12 mouse cellular contexts compared by ENCODE assay signal in genomic region chr2:35811801-35812560, GRCm38 (mm10).
DNase-seq lines count a peak whose midpoint lies in the region; ATAC-seq lines count a peak whose summit lies in the region.
"Had no signal": no experiment of that assay in that cellular context is flagged by ENCODE, and none has a peak within 500 bp of the region (broad histone marks: within the 10 kb centered on the region; RNA-seq: fewer than 3 reads in every experiment).

No protein-coding gene starts in this region.

- no peak overlapping the region for H3K27ac ChIP-seq in kidney, embryonic 15.5 days
- H3K27ac ChIP-seq: heart, adult 2 months; intestine, embryonic 15.5 days; limb, embryonic 13.5 days had no signal

- H3K4me1 ChIP-seq in kidney, embryonic 15.5 days = peaks cover 5% of the 10 kb centered on the region; the same call in 1 of the 2 replicates
- H3K4me1 ChIP-seq: intestine, embryonic 15.5 days; limb, embryonic 13.5 days had no signal

- no peak overlapping the region for H3K4me3 ChIP-seq in kidney, embryonic 15.5 days (replicated peaks)
- H3K4me3 ChIP-seq: heart, adult 2 months; intestine, embryonic 15.5 days; limb, embryonic 13.5 days had no signal

- WGBS in kidney, embryonic 15.5 days = 58% methylated on average over 14 of the region's 14 CpGs

- no peak overlapping the region for H3K9ac ChIP-seq in kidney, embryonic 15.5 days
- H3K9ac ChIP-seq: intestine, embryonic 15.5 days; limb, embryonic 13.5 days had no signal

- H3K4me2 ChIP-seq in kidney, embryonic 15.5 days = no peak overlapping the region
- H3K4me2 ChIP-seq: intestine, embryonic 15.5 days; limb, embryonic 13.5 days had no signal

- intact Hi-C loops in heart, postnatal 25 days (cut with DNase I) = no loop called here

- H3K9me3 ChIP-seq in kidney, embryonic 15.5 days (replicated peaks) = no peaks in the 10 kb centered on the region
- H3K9me3 ChIP-seq: G1E; intestine, embryonic 15.5 days; limb, embryonic 13.5 days had no signal

- H3K27me3 ChIP-seq in kidney, embryonic 15.5 days = no peaks in the 10 kb centered on the region
- H3K27me3 ChIP-seq: intestine, embryonic 15.5 days had no signal

- no peaks in the 10 kb centered on the region for H3K36me3 ChIP-seq in kidney, embryonic 15.5 days
- H3K36me3 ChIP-seq: G1E; intestine, embryonic 15.5 days; limb, embryonic 13.5 days had no signal

- no peak for ATAC-seq in kidney, embryonic 15.5 days (replicated peaks; ENCODE audit: low FRiP score)
- ATAC-seq: intestine, embryonic 15.5 days had no signal

- peak; percentile 40 for DNase-seq in kidney, postnatal 10 days
- peak; percentile 25 for DNase-seq in right cerebral cortex, postnatal 14 days
- DNase-seq in right cerebral cortex, adult 18-20 months = no peak
- peak; percentile 86 to 91 for DNase-seq in adrenal gland, postnatal 36 days
- peak; percentile 5 for DNase-seq in retina, postnatal 7 days (ENCODE audit: low read depth, low spot score)
- no peak for DNase-seq in heart, postnatal 25 days (ENCODE audit: low spot score)
- DNase-seq: heart, adult 2 months; thymus, postnatal 36 days had no signal

Comparison
In these comparisons a context has a peak if more than half of its experiments do, and no peak if none do; other contexts are left out.
1. DNase-seq: peak in kidney, postnatal 10 days (single experiment), right cerebral cortex, postnatal 14 days (single experiment), adrenal gland, postnatal 36 days (2 of 2) and retina, postnatal 7 days (single experiment); none in right cerebral cortex, adult 18-20 months (single experiment) and heart, postnatal 25 days (single experiment).